8 mouse cellular contexts compared by ENCODE assay signal in the genomic region with DNA sequence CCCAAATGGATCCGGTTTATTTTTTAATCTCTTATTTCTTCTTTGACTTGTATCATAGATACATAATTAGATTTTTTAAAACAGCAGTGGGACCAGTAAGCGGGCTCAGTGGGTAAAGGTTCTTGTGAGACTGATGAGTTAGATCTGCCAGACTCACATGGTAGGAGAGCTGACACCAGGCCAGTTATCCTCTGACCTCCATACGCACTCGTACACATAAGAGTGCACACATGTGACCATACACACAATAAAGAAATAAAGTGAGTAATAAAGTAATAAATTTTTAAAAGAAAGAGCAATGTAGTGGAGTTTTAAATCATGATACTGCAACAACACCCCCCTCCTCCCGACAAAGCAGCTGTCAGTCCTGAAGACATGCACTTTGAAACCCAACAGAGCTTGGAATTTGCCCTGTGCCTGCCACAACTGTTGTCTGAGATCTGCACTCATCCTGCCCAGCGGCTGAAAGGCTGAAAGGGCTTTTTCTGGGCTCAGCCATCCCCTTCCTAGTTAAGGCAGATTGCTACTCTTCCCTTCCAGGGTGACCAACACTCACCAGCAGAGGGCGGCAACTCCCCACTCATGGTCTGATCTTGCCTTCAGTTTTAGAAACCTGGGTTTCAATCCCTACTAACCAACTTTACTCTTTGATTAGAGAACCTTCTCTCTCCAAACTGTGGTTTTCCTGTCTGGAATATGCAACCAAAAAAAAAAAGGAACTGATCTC. TPM values are rescaled to one million over a fixed set of nuclear protein-coding genes. Genes with fewer than 3 reads are reported as not detected.
DNase-seq lines count a peak whose midpoint lies in the region; ATAC-seq lines count a peak whose summit lies in the region.

No protein-coding gene starts in this region.

- H3K27ac ChIP-seq in embryonic facial prominence, embryonic 14.5 days (replicated peaks; ENCODE audit: low read depth, low read length), result no peak overlapping the region
- H3K27ac ChIP-seq in heart, embryonic 15.5 days, result peak overlapping the region; percentile 24; the same call in 1 of the 2 replicates
- peak overlapping the region; percentile 79 for H3K27ac ChIP-seq in liver, embryonic 13.5 days
- H3K27ac ChIP-seq in stomach, embryonic 14.5 days (ENCODE audit: low read length), result no peak overlapping the region

- no peaks in the 10 kb centered on the region for H3K9me3 ChIP-seq in embryonic facial prominence, embryonic 14.5 days (ENCODE audit: control insufficient read depth, low read length)
- no peaks in the 10 kb centered on the region for H3K9me3 ChIP-seq in heart, embryonic 15.5 days (replicated peaks)
- H3K9me3 ChIP-seq in liver, embryonic 13.5 days (replicated peaks), result no peaks in the 10 kb centered on the region
- no peaks in the 10 kb centered on the region for H3K9me3 ChIP-seq in stomach, embryonic 14.5 days (ENCODE audit: control insufficient read depth, low read depth, low read length)

- peak; percentile 88 for DNase-seq in 416B (ENCODE audit: low read depth)
- peak; percentile 91 for DNase-seq in adrenal gland, postnatal 25 days
- peak; percentile 81 for DNase-seq in embryonic facial prominence, embryonic 14.5 days (ENCODE audit: low spot score)
- DNase-seq in kidney, postnatal 14 days, result peak; percentile 90
- peak; percentile 79 for DNase-seq in liver, embryonic 13.5 days
- DNase-seq in neural tube, embryonic 10.5 days (ENCODE audit: extremely low spot score, low spot score), result peak; percentile 91

- no peak overlapping the region for H3K4me2 ChIP-seq in embryonic facial prominence, embryonic 14.5 days (ENCODE audit: low read depth, low read length)
- H3K4me2 ChIP-seq in heart, embryonic 15.5 days, result no peak overlapping the region
- no peak overlapping the region for H3K4me2 ChIP-seq in liver, embryonic 13.5 days
- no peak overlapping the region for H3K4me2 ChIP-seq in stomach, embryonic 14.5 days (replicated peaks; ENCODE audit: low read depth, low read length)

- H3K9ac ChIP-seq in embryonic facial prominence, embryonic 14.5 days (ENCODE audit: low read depth, low read length), result no peak overlapping the region
- H3K9ac ChIP-seq in heart, embryonic 15.5 days, result no peak overlapping the region
- H3K9ac ChIP-seq in liver, embryonic 13.5 days, result 0 out of 2 replicates have a peak overlapping the region, but pooled peaks have one; percentile 63
- H3K9ac ChIP-seq in stomach, embryonic 14.5 days (replicated peaks; ENCODE audit: low read depth, low read length), result no peak overlapping the region

- whole genome bisulfite sequencing in embryonic facial prominence, embryonic 14.5 days, result 50% methylated on average over 7 of the region's 7 CpGs
- WGBS in heart, embryonic 15.5 days, result 43% methylated on average over 7 of the region's 7 CpGs
- 44% methylated on average over 7 of the region's 7 CpGs for WGBS in liver, embryonic 13.5 days (ENCODE audit: insufficient replicate concordance)
- WGBS in stomach, embryonic 14.5 days, result 48% methylated on average over 7 of the region's 7 CpGs

- H3K4me3 ChIP-seq in embryonic facial prominence, embryonic 14.5 days (ENCODE audit: low read depth, low read length), result no peak overlapping the region
- no peak overlapping the region for H3K4me3 ChIP-seq in heart, embryonic 15.5 days
- H3K4me3 ChIP-seq in liver, embryonic 13.5 days (replicated peaks), result no peak overlapping the region
- no peak overlapping the region for H3K4me3 ChIP-seq in stomach, embryonic 14.5 days (ENCODE audit: low read depth, low read length)

- peak; percentile 74 for ATAC-seq in embryonic facial prominence, embryonic 14.5 days (ENCODE audit: low read depth)
- 0 out of 2 replicates have a peak, but pooled peaks have one; percentile 48 for ATAC-seq in heart, embryonic 15.5 days (replicated peaks; ENCODE audit: insufficient number of reproducible peaks, insufficient read depth, low FRiP score, low read depth)
- peak; percentile 60 for ATAC-seq in liver, embryonic 13.5 days (ENCODE audit: low read depth)
- peak; percentile 54; the same call in 1 of the 2 replicates for ATAC-seq in stomach, embryonic 14.5 days (ENCODE audit: insufficient number of reproducible peaks, insufficient read depth, low FRiP score, low read depth)

- H3K4me1 ChIP-seq in embryonic facial prominence, embryonic 14.5 days (ENCODE audit: control insufficient read depth, insufficient read depth, low read length), result 0 out of 2 replicates have a peak, but pooled peaks cover 4% of the 10 kb centered on the region
- peaks cover 23% of the 10 kb centered on the region for H3K4me1 ChIP-seq in heart, embryonic 15.5 days (replicated peaks)
- peaks cover 50% of the 10 kb centered on the region for H3K4me1 ChIP-seq in liver, embryonic 13.5 days (replicated peaks)
- no peaks in the 10 kb centered on the region for H3K4me1 ChIP-seq in stomach, embryonic 14.5 days (ENCODE audit: control insufficient read depth, insufficient read depth, low read length)

- no peaks in the 10 kb centered on the region for H3K27me3 ChIP-seq in embryonic facial prominence, embryonic 14.5 days (replicated peaks; ENCODE audit: control insufficient read depth, insufficient read depth, low read length)
- no peaks in the 10 kb centered on the region for H3K27me3 ChIP-seq in heart, embryonic 15.5 days
- peaks cover 31% of the 10 kb centered on the region for H3K27me3 ChIP-seq in liver, embryonic 13.5 days
- no peaks in the 10 kb centered on the region for H3K27me3 ChIP-seq in stomach, embryonic 14.5 days (ENCODE audit: control insufficient read depth, insufficient read depth, low read length)

- H3K36me3 ChIP-seq in embryonic facial prominence, embryonic 14.5 days (ENCODE audit: control insufficient read depth, insufficient read depth, low read length), result no peaks in the 10 kb centered on the region
- H3K36me3 ChIP-seq in heart, embryonic 15.5 days, result no peaks in the 10 kb centered on the region
- no peaks in the 10 kb centered on the region for H3K36me3 ChIP-seq in liver, embryonic 13.5 days
- no peaks in the 10 kb centered on the region for H3K36me3 ChIP-seq in stomach, embryonic 14.5 days (ENCODE audit: control insufficient read depth, insufficient read depth, low read length)

RNA-seq across cellular contexts. Expression of a gene that starts 43.4 kb away (rescaled TPM):
- total RNA-seq in adrenal gland, postnatal 25 days (2021), result not detected in 2 replicates
- not detected in 2 replicates for polyA plus RNA-seq in embryonic facial prominence, embryonic 14.5 days (2014; fragmentation: Nextera tagmentation; extraction: Ambion mirVana)
- not detected in 2 replicates for polyA plus RNA-seq in heart, embryonic 15.5 days (2015; fragmentation: Nextera tagmentation; extraction: Ambion mirVana)
- not detected in 2 replicates for polyA plus RNA-seq in liver, embryonic 13.5 days (2015; fragmentation: Nextera tagmentation; extraction: Ambion mirVana)
- not detected in 2 replicates for polyA plus RNA-seq in stomach, embryonic 14.5 days (2014; fragmentation: Nextera tagmentation; extraction: Ambion mirVana)

Comparison
In these comparisons a context has a peak if more than half of its experiments do, and no peak if none do; other contexts are left out.
1. H3K27ac ChIP-seq: peak in heart, embryonic 15.5 days (single experiment) and liver, embryonic 13.5 days (single experiment); none in embryonic facial prominence, embryonic 14.5 days (single experiment) and stomach, embryonic 14.5 days (single experiment).
2. Peak in every context shown above with its lines, with median percentiles within 50 percentile points of each other: DNase-seq and ATAC-seq.